Mouse (Mus musculus) myocyte (in vitro differentiated cells): ENCODE results near the gene Cdk5r1.

Experiments used
- MAX ChIP-seq: IDR thresholded peaks from one replicate; pipeline ENCODE4 v1.6.1; 2011; ENCODE audit warnings: low read depth, mild to moderate bottlenecking, control low read depth
- MYOD1 ChIP-seq, 3 experiments: IDR thresholded peaks; one replicate each; pipeline ENCODE4 v1.6.1; 2011; ENCODE audit warnings: control low read depth in 2 of 3, low read depth in 2 of 3, mild to moderate bottlenecking in 2 of 3, moderate library complexity in 1 of 3; ENCODE audit not compliant: insufficient read length in 2 of 3, control insufficient read depth in 1 of 3
- MYOG ChIP-seq, 3 experiments: IDR thresholded peaks; one replicate each; pipeline ENCODE4 v1.6.1; 2011; ENCODE audit warnings: control low read depth in 2 of 3, low read depth in 2 of 3, mild to moderate bottlenecking in 2 of 3; ENCODE audit not compliant: insufficient read length in 2 of 3, control insufficient read depth in 1 of 3, insufficient read depth in 1 of 3
- POLR2A ChIP-seq: IDR thresholded peaks from one replicate; pipeline ENCODE4 v1.6.1; 2011; ENCODE audit warnings: low read depth, mild to moderate bottlenecking, control low read depth, moderate library complexity; ENCODE audit not compliant: insufficient read length
- POLR2AphosphoS2 ChIP-seq: IDR thresholded peaks from one replicate; pipeline ENCODE4 v1.6.1; 2011; ENCODE audit warnings: low read depth, control low read depth; ENCODE audit not compliant: insufficient read length
- SRF ChIP-seq: IDR thresholded peaks from one replicate; pipeline ENCODE4 v1.6.1; 2011; ENCODE audit warnings: low read depth; ENCODE audit not compliant: control insufficient read depth, insufficient read length
- USF1 ChIP-seq: IDR thresholded peaks from one replicate; pipeline ENCODE4 v1.6.1; 2011; ENCODE audit warnings: low read depth, mild to moderate bottlenecking, control low read depth, moderate library complexity

- no peak for TF ChIP-seq POLR2A
- TF ChIP-seq USF1: no peak
- no peak for TF ChIP-seq POLR2AphosphoS2
- no peak for TF ChIP-seq MAX
- no peak for TF ChIP-seq SRF
- no peak for TF ChIP-seq MYOG (IDR thresholded peaks at IDR 0.05; ENCODE audit: control insufficient read depth in 1 of 3, insufficient read depth in 1 of 3, insufficient read length in 2 of 3, low read depth in 2 of 3)
- no peak for TF ChIP-seq MYOD1 (IDR thresholded peaks at IDR 0.05; ENCODE audit: control insufficient read depth in 1 of 3, insufficient read length in 2 of 3, low read depth in 2 of 3)
Observed at GRCm38 (mm10) chr11:80482347-80482746, 5.5 kb downstream of the Cdk5r1 start.
